Mouse (Mus musculus) lung, adult 2 months (tissue): ENCODE data around the gene Rgp1.

ENCODE experiments used
- CTCF ChIP-seq: fragments of 200-500 bp; IDR thresholded peaks from 2 replicates; pipeline ENCODE4 v1.5.1; 2011; ENCODE audit warnings: mild to moderate bottlenecking, low read length, control low read depth; ENCODE audit not compliant: insufficient read depth
- POLR2A ChIP-seq: fragments of 200-500 bp; IDR thresholded peaks from 2 replicates; pipeline ENCODE4 v1.6.1; 2011; ENCODE audit warnings: low read depth, mild to moderate bottlenecking, control low read depth, low read length, borderline replicate concordance; ENCODE audit errors: extremely low read depth

DNA sequence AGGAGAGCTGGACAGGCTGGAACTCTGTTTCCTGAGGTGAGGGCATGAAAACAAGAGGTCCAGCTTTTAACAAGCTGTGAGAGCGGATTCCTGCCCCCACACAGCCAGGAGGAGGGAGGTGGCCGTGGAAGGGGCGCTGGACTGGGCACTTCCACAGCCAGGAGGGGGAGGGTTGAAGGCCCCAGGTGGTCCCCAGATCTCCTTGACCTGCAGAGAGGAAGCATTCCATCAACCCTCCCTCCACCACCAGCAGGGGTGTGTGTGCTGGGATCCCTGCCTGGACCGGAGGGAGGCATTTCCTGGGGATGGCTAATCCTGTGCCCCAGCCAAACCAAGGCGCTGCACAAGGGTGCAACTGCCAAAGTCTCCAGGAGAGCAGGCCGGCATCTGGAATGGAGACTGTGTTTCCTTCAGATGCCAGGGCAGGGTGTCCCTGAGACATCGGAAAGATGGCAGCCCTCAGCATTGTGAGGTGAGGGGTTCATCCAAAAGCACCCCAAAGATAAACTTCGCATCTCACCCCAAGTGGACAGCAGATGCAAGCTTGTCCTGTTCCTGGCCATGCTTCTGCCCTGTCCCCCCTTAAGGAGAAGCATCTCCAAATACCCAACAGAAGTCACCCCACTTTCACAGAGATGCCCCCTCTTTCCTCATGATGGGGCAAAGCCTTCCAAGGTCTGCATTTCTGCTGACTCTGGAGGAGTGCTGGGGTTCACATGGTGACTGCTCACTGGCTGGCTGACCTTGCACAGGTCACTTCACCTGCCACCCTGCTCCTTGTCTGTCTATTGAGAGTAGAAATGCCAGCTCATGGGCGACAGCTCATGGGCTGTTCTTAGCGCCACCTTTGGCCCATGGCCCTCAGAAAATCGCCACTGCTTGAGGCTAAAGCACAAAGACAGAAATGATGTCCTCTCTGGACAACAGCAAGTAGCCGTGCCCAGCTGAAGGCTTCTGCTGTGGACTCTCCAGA lies 6.2 kb downstream of the Rgp1 start, which contains the start of gene Msmp:
- TF ChIP-seq CTCF, result no peak
- no peak for TF ChIP-seq POLR2A
